Mouse (Mus musculus) spleen, postnatal 4 days (tissue): ENCODE results near the gene 2410137M14Rik.
"Not testable (repeated sequence)": the region's sequence is repeated elsewhere in the genome, so short reads cannot be mapped to it uniquely, and the experiment has no call there.

Experiments
- DNase-seq, 2 experiments: peaks; one replicate each; pipeline ENCODE4 v3.0.0; 2022; ENCODE audit warnings: low spot score in 2 of 2

The 2410137M14Rik gene

DNA sequence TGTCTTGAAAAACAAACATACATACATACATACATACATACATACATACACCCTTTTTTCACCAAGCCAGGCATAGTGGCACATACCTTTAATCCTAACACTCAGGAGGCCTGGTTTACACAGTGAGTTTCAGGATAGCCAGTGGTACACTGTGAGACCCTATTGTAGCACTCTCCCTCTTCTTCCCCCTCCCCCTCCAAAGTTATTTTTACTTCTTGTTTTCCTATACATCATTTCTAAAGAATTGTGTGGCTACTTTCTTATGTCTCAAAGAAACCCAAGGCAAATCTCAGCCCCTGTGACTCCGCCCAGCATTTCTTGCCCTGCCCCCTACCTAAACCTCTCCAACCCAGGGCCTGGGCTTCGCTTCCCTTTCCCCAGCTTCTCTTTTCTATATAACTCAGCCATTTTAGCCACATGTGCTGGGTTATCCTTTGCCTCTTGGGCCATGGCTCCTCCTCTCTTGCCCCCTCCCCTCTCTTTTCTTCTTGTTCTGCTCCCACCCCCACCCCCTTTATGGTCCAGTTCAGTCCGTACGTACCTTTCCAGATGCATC, 12.8 kb upstream of the 2410137M14Rik start:
- DNase-seq: no peak

DNA sequence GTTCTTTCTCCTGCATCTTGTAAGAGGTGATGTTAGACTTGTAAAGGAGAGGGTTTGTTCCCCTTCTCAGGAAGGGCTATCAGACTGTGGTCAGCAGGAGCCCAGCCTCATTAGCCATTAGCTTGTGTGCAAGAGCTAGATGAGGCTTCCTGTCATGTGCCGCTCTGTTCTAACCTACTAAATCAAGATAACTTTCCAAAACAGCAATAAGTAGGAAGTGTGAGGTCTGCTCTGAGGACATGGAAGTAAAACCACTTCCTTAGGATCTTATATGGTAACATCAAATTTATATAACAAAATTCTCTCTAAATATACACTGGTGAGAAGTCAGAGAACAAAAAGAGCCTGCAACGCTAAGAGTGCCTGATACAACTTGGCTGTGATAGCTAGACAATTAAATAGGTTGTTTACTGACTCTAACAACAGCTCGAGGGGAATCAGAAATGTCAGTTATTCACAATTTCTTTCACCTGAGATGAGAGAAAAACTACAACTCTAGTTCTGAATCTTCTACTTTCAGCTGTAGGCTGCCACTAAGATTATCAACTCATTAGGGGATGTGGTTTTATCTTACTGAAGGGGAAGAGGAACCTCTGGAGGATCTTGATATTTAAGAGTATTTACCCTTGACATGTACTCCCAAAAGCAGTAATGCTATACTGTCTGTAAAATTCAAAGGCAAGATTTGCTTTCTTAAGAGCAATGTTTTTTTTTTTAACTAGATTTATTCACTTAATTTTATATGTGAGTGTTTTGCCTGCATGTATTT, 11.5 kb upstream of the 2410137M14Rik start:
- DNase-seq: no peak

DNA sequence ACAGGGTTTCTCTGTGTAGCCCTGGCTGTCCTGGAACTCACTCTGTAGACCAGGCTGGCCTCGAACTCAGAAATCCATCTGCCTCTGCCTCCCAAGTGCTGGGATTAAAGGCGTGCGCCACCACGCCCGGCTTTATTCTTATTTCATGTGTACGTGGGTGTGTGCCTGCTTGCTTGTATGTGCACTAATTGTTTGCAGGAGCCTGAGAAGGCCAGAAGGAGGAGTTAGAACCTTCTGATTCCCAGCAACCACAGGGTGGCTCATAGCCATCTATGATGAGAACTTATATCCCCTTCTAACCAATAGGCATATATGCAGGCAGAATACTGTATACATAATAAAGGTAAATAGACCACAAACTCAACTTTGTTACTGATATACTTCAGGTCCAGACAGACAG, 9.6 kb upstream of the 2410137M14Rik start:
- not testable (repeated sequence) for DNase-seq

DNA sequence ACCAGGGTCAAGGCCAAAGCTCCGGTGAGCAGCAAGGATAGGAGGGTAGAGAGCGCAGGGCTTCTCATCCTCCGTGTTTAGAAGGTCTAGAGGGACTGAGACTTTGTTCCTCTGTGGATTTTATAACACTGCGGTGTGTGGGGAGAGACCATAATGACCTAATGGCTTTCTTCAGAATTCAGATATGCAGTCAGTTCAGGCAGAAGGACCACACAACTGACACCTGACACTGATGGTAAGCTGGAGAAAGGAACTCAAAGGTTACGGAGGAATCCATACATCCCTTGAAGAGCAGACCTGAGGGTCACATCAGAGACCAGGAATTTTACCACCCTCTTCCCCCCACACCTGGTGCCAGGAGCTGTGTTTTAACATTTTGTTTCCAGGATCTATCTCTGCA, 8.4 kb upstream of the 2410137M14Rik start, which contains the start of gene H2-M5:
TSS of gene H2-M5 (minus strand) at position 101 of the 400 bp plus-strand sequence.
- no peak for DNase-seq

DNA sequence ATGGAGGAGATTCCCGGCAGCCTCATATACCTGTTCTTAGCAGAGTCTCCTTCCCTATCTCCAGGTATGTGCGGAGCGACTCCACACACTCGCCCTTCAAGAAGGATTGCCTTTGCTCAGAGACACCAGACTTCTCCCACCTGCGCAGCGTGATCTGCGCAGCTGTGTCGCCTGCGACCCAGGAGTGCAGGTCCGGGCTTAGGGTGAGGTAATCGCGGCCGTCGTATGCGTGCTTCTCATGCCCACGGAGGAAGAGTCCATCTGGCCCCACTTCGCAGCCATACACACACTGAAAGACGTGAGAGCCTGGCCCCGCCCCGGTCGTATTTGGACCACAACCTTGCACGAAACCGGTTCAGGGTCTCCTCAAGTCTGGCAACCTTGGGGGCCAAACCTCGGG, 7.4 kb upstream of the 2410137M14Rik start:
- no peak for DNase-seq

DNA sequence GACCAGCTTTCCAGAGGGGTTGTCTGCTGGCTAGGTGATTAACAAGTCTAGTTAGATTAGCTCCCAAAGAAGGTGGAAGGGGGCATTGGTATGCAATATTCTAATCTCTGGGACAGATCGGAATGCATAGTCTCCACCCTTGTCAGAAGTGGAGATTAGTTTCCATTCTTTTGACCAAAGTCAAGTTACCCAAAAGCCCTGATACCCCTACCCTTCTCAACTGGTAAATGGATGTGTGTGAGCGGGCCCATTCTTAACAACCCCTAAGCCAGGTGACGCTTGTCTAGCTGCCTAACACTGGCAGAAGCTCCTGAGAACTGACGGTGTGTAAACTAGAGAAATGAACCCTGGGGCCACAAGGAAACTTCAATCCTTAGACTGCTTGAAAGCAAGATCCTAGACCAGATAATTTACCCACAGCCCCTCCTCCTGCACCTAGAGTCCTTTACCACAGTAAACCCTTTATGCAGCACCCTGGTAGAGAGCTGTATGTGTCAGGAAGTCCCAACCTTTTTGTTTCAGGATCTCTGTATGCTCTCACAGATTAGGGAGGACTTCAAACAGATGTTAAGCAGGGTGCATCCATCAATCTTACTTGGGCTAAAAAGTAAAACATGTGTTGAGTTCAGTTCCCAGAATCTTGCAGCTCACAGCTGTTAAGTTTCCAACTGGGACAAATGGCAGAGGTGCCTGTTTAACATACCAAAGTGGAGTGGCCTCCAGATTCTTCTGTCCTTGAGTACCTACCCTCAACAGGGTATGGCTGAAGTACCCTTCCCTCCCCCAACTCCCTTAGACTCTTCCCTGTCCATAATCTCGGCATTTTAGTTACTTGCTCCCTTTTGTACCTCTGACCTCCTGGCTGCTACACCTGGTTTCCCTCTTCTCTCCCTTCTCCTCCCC, 1.5 kb upstream of the 2410137M14Rik start:
- no peak for DNase-seq

DNA sequence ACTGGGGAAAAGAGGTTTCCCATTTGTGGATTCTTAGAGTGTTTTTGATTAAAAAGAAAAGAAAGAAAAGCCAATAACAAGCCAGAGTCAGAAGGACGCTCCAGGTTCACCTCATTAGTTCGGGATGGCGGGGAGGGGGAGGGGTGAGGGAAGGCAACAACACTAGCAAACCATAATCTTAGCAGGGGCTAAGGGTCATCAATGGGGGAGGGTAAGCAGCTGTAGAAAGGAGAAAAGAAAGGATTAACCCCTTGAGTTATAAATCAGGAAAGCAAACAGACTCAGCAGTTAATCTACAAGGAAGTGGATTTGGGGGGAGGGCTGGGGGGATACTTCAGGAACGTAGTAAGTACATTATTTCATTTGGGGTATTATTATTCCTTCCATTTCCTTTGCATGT, 808 bp upstream of the 2410137M14Rik start:
- DNase-seq: no peak

DNA sequence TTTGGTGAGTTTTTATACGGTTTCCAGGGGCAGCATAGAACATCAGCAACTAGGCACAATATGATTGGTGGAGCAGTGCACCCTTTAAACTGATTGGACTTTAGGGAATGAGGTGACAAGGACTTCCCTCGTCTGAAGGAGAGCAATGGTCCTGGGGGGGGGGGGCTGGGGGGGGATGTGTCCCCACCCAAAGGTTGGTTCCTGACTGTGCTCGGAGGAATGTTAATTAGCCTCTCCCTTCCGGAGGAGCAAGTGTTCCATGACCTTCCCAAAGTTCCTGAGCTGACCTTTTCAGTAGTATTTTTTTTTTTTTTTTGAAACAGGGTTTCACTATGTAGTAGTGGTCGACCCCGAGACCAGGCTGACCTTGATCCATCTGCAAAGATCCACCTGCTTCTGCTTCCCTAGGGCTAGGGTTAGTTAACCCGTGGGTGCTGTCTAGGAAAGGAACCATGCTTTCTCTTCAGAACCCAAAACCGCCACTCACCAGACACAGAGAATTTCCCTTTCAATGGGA, 7.7 kb downstream of the 2410137M14Rik start:
- no peak for DNase-seq

DNA sequence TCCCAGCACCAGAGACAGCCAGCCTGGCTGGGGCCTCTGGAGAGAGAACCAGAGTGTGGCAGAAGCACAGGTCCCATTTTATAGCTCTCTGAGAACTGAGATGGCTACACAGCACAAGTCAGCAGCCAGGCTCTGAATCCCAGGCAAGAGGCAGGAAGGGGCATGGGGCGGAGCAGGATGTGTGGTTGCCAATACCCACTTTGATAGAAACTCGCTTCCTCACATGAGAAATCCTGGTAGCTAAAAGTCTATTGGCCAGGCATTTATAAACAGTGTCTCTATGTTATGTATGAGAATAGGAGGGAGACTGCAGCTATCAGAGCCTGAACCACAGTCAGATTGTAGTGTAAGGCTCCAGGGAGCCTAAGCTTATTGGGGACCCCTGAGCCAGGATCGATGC, 8.2 kb downstream of the 2410137M14Rik start:
- no peak for DNase-seq

DNA sequence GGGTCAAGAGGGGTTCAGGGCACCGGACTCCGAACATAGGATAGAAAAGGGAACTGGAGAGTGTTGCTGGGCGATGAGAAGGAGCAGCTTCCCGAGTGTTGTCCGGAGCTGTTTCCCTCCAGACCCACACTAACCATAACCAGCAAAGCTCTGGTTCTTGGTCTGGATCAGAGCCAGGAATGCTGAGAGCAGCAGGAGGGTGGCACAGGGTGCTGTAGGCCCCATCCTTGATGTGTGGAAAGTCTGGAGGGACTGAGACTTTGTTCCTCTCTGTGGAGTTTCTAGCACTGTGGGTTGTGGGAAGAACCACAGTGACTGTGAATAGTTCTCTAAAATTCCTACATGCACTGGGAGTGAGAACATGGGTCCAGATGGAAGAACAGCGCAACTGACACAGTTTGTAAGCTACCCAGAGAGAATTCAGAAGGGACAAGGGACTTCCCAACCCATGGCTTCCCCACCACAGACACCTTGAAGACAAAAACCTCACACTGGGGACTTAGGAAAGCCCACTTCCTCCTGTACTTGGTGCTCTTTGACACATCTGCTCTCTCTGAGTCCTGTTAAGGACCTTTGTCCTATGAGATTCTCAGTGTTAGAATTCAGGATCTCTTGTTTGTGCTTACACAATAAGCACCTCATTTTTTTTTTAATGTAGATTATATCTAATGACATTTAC, 9.7 kb downstream of the 2410137M14Rik start:
- no peak for DNase-seq

DNA sequence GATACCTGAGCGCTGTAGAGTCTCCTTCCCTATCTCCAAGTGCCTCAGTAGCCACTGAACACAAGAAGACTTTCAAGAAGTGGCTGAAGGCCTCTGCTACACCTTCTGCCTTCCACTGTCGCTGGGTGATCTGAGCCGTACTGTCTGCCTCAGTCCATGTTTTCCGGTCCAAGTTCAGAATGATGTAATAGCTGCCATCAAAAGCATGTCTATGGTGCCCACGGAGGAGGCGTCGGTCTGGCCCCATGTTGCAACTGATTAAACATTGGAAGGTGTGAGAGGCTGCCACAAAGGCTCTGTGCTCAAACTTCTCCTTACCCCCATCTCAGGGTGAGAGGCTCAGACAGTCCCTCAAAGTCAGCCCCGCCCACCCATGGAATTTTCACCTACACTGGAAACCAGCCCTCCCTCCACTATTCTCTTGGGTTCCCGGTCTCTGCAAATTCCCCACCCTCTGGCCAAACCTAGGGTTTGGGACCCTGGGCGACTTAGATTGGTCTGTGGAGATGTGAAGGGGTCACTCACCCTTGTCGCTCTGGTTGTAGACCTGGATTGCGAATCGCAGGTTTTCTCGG, 10.6 kb downstream of the 2410137M14Rik start:
- no peak for DNase-seq

DNA sequence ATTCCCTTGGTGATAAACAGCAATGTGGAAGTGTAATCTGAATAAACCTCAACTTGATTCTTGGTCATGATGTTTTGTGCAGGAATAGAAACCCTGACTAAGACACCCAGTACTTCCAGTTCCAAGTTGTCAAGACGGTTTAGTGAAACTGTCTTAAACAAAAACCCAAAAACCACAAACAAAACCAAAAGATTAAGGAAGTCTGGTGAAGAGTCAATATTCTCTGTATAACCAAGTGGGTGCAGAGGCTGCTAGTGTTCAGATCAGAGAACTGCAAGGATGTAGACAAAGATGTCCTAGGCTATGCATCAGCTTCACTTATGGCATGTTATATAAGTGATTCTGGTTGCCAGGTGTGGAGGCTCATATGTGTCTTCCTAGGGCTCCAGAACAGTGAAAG, 14.2 kb downstream of the 2410137M14Rik start:
- no peak for DNase-seq

DNA sequence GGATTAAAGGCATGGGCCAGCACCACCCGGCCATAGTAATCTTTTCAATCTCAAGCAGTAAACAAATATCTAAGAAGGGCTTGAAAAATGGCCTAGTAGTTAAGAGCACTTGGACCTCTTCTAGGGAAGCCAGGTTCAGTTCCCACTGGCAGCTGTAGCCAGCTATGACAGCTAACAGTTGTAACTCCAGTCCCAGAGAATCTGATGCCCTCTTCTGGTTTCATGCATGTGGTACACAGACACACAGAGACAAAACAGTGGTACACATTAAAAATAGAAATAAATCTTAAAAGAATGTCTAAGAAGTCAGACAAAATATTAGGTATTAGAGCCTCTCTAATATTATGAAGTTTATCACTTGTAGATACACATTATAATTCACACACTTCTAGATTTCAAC, 19.9 kb downstream of the 2410137M14Rik start:
- DNase-seq: no peak

DNA sequence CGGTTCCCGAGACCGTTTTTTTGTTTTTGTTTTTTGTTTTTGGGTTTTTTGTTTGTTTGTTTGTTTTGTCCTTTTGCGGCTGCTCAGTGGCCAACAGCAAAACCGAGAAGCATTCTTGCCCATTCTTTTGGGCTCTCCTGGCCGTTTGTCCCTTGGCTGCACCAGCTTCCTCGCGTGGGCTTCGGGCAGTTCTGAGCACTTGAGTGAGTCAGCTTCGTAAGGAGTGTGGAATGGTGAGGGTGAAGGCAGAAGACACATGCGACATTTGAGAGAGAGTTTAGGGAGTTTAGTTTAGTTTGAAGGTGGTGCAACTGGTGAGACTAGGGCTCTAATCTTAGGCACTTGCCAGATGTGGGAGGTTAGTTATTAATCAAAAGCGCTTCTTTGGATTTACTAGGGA, 22.2 kb downstream of the 2410137M14Rik start:
- DNase-seq: no peak

DNA sequence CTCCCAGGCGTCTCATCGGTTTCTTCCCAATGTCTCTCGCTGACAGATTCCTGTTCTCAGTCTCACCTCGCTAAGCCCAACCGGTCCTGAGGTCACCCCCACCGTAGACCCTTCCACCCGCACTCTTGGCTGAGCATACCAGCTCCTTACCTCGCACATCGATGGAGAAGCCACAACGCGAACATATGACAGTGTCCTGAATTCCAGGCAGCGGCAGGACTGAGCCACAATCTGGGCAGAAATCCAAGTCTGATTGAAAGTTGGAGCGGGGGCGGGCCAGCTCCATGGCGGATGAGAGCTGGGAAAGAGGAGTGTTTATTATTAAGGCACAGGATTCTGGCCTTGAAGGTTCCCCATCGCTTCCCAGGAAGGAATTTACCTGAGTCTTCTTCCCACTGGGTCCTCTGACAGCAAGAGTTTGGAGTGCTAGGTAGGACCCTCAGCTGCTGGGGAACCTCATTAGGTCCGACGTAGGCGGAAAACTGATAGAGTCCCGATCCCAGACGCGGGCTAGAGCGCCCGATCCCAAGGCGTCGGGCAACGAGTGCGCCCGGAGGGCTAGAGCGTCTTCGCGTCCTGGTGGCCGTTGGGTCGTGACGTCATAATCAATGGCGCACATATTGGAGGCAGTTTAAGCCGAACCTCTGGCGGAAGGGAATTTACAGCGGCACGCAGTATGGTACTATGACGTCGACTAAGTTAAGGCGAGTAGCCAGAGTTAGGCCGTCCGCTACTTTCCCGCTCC, 22.9 kb downstream of the 2410137M14Rik start, which contains the start of the genes Znrd1 and Znrd1as:
TSS of gene Znrd1 (minus strand) at position 561 of the 745 bp plus-strand sequence.
TSS of gene Znrd1as (plus strand) at position 594 of the 745 bp plus-strand sequence.
- peak; percentile 90 to 92 for DNase-seq

DNA sequence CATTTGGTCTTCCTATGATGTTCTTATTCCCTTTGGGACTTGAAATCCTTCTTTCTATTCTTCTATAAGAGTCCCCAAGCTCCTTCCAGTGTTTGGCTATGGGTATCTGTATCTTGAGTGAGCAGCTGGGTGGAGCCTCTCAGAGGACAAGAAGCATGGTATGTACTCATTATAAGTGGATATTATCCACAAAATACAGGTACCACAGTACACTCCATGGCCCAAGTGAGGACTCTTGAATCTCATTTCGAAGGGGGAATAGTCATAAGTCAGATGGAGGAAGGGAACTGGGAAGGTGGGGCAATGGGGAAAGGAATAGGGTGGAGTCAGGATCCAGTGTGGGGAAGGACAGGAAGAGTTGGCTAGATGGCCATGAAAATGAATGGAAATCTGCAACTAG, 28.0 kb downstream of the 2410137M14Rik start:
- DNase-seq: no peak

DNA sequence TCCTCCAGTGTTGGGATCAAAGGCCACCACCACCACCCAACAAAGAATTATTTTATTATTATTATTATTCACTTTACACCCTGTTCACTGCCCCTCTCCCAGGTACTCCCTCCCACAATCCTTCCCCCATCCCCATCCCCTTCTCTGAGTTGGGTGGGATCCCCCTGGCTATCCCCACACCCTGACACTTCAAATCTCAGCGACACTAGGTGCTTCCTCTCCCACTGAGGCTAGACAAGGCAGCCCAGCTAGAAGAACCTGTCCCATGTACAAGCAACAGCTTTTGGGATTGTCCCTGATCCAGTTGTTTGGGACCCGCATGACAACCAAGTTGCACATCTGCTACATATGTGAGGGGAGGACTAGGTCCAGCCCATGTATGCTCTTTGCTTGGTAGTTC, 28.4 kb downstream of the 2410137M14Rik start:
- DNase-seq: no peak

DNA sequence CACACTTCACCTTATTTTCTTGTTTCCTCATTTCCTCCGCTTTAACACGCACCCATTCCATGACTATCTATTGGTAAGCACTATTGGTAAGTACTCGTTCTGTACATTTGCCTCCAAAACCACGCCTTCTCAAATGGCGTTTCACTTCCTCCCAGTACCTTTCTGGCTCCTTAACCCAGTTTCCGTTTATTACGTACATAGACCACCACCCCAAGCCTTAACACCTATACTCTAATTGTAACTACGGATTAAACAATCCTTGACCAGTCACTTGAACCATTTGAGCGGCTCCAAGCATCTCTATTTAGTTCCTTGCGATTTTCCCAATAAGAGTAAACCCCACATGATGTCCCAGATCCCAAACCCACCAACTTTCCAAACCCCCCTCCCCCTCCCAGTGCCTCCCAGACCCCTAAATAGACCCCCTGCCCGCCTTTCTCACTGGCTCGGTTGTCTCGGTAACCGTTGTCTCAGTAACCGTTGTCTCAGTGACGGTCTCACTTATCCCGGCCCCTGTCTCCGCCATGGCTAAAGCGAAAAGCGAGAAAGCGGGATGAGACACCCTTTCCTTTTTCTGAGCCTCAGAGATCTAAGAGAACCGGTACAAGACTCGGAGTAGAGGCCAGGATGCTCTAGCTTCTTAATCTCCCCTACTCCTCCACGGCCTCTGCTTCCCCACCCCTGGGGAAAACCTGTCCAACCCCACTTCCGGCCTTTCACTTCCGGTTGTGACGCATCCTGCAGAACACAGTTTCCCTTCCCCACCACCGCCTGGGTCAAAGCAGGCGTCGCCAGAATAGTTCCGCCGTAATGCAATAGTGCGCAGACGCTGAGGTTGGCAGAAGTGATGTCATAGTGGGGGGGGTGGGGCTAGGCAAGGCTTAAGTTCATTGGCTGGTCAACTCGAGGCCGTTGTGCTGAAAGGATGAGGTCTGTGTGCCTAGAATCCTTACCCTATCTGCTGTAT, 29.8 kb downstream of the 2410137M14Rik start, which contains the start of gene Ppp1r11:
TSS of gene Ppp1r11 (minus strand) at position 761 of the 967 bp plus-strand sequence.
- DNase-seq: peak; percentile 90 to 93

DNA sequence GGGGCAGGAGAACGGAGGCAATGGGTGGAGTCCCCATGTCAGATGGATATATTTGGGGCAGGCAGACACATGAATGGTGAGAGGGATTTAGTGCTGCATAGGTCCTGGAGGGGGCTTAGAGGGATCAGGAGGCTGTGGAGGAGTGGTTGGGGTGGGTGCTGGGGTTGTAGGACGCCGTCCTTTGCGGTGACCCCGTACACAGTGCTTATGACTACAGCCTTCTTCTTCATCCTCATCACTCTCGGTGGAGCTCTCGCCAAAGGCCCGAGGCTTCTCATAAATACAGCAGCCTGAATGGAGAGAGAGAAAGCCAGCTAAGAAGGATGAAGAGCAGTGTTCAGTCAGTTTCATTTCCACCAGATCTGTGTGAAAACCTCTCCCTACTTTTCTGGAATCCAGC, 31.8 kb downstream of the 2410137M14Rik start:
- DNase-seq: no peak
